ENCODE assay signal across 21 mouse cellular contexts in the genomic region with DNA sequence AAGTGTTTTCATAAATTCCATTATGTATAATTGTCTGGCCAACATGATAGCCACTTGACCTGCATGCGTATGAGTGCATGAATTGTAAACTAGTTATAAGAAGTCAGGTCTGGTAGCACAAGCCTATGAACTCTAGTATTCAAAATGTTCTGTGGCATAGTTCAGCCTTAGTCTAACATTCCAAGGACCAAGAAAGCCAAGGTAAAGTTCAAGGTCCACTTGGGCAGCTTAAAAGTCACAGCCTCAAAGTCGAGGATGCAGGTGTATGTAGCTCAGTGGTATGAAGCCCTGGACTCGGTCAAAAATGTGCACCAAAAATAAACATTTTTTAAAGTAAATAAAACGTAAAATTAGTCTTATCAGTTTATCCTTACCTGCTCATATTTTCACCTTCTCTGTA. TPM values are rescaled to one million over a fixed set of nuclear protein-coding genes. Genes with fewer than 3 reads are reported as not detected.
"Had no signal": no experiment of that assay in that cellular context is flagged by ENCODE, and none has a peak within 500 bp of the region (broad histone marks: within the 10 kb centered on the region; RNA-seq: fewer than 3 reads in every experiment).

No protein-coding gene starts in this region.

- H3K36me3 ChIP-seq: lung, embryonic 15.5 days; midbrain, embryonic 13.5 days; midbrain, embryonic 15.5 days; neural tube, embryonic 12.5 days had no signal

- H3K4me3 ChIP-seq: megakaryocyte, embryonic 14.5 days; midbrain, embryonic 13.5 days; midbrain, embryonic 15.5 days; neural tube, embryonic 12.5 days had no signal

- ATAC-seq: liver, postnatal 0 days; midbrain, embryonic 13.5 days; midbrain, embryonic 15.5 days had no signal

- H3K4me2 ChIP-seq: midbrain, embryonic 11.5 days; midbrain, embryonic 13.5 days; midbrain, embryonic 15.5 days; neural tube, embryonic 12.5 days had no signal

- H3K27ac ChIP-seq: macrophage; midbrain, embryonic 13.5 days; neural tube, embryonic 12.5 days had no signal

- H3K27me3 ChIP-seq: midbrain, embryonic 13.5 days; midbrain, embryonic 15.5 days; neural tube, embryonic 12.5 days had no signal

- H3K9me3 ChIP-seq: lung, embryonic 15.5 days; megakaryocyte, embryonic 14.5 days; midbrain, embryonic 13.5 days; midbrain, embryonic 15.5 days; neural tube, embryonic 12.5 days had no signal

- DNase-seq: liver, postnatal 0 days; lung, adult 2 months; lung, postnatal 14 days; lung, postnatal 36 days; right cerebral cortex, postnatal 14 days; thymus, adult 2 months; thymus, postnatal 25 days; thymus, postnatal 4 days had no signal

- H3K9ac ChIP-seq: liver, postnatal 0 days; lung, embryonic 15.5 days; midbrain, embryonic 13.5 days; midbrain, embryonic 15.5 days; neural tube, embryonic 12.5 days had no signal

RNA-seq across cellular contexts. Expression of gene 9230112D13Rik, which starts 10.0 kb away (rescaled TPM):
- polyA plus RNA-seq: liver, postnatal 0 days; lung, adult 2 months; lung, embryonic 15.5 days; lung, postnatal 0 days; macrophage; midbrain, embryonic 11.5 days; midbrain, embryonic 13.5 days; midbrain, embryonic 15.5 days; midbrain, postnatal 0 days; neural tube, embryonic 12.5 days; neural tube, embryonic 14.5 days; spleen, adult 2 months; stomach, embryonic 16.5 days; testis, adult 2 months; thymus, adult 2 months had no signal
